Mouse (Mus musculus) ovary, postnatal 36 days (tissue): ENCODE data around the gene Tmem190.
"Not testable (repeated sequence)": the region's sequence is repeated elsewhere in the genome, so short reads cannot be mapped to it uniquely, and the experiment has no call there.

Source experiments
- DNase-seq: peaks from one replicate; pipeline ENCODE4 v3.0.0; 2022; ENCODE audit warnings: low spot score, mixed read lengths

Tmem190 gene

DNA sequence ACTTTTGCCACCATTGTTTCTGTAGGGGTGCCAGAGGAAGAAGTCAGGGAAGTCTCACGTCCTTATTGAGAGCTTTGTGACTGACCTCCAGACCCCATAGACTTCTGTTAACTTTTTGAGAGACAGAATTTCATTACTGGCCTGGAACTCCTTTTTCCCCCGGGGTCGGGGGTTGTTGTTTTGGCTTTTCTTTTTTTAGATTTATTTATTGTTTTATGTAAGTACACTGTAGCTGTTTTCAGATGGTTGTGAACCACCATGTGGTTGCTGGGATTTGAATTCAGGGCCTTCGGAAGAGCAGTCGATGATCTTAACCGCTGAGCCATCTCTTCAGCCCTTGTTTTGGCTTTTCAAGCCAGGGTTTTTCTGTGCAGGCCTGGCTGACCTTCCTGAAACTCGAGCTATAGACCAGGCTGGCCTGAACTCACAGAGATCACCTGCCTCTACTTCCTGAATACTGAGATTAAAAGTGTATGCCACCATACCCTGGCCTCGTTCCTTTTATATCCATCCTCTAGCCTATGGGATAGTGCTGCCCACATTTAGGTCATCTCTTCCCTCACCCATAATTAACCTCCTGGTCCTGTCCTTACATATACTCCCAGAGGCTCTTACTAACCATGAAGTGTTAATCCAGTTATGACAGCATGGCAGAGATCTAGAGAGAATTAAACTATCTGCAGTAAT, 30.5 kb downstream of the Tmem190 start:
- no peak for DNase-seq

DNA sequence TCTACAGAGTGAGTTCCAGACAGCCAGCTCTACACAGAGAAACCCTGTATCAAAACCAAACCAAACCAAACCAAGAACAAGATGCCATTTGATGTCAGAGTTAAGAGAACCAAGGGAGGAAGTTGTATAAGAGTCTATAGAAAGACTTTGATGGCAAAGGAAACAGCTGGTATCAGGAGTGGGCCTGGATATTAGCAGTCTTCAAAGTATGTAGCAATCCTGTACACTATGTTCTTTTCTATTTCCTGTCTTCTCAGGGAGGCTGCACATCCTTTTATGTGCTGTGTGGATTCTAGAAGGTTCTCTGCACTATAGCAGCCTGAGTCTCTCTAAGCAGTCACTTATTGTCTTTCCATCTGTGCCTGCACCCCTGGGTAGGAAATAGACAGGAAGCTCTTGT, 33.8 kb downstream of the Tmem190 start:
- DNase-seq = no peak

DNA sequence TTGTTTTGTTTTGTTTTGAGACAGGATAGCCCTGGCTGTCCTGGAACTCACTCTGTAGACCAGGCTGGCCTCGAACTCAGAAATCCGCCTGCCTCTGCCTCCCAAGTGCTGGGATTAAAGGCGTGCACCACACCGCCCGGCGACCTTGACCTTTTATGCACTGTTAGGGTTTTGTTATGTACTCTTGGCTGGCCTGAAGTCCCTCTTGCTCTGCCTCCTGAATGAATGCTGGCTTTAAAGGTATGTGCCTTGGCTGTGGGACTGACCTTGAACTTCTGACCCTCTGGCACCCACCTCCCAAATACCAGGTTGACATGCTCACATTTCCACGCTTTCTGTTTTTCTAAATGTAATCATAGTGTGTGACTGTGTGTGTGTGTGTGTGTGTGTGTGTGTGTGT, 38.2 kb downstream of the Tmem190 start:
- DNase-seq = not testable (repeated sequence)

DNA sequence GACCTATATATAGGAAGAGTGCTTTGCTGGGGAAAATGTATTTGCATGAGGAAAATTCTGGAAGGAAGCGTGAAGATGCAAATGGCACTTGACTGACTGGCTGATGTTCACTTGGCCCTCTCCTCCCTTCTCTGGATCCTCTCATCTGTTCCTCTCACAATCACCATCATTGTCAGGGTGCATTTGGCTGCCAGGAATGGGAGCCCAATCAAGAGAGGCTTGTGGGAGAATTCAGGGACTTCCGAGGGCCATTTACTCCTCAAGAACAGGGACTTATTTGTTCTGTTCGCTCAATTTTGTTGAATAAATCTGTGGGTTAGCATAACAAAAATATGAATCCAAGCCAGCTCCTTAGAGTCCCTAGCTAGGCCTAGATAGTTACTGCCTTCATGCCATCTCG, 39.0 kb downstream of the Tmem190 start:
- DNase-seq = no peak

DNA sequence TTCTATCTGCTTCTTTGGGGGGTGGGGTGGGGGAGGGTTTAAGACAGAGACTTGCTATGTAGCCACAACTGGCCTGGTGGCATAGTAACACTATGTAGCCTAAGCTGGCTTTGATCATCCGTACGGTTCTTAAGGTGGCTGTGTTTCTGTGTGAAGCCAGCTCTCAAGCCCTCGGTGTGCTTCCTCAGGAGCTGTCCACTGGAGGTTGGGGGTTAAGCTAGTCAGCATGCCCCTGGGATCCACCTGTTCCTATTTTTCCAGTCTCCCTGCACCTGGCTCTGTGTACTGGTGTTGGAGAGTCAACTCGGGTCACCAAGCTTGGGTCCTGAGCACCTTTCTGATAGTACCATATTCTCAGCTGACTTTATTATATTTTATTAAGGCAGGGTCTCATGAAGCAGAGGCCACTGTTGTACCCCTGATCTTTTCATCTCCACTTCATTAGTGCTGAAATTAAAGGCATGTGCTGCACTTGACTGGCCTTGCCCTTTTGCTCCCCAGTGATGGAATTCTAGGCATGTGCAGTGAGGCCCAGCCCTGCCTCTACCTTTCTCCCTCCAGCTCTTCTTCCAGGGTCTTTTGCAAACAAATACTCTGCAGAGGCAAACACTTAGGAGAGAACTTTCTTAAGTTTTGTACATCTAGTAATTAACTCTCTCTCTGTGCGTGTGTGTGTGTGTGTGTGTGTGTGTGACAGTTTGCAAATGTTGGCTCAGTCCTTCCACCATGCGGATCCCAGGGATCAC, 39.6 kb downstream of the Tmem190 start:
- no peak for DNase-seq

DNA sequence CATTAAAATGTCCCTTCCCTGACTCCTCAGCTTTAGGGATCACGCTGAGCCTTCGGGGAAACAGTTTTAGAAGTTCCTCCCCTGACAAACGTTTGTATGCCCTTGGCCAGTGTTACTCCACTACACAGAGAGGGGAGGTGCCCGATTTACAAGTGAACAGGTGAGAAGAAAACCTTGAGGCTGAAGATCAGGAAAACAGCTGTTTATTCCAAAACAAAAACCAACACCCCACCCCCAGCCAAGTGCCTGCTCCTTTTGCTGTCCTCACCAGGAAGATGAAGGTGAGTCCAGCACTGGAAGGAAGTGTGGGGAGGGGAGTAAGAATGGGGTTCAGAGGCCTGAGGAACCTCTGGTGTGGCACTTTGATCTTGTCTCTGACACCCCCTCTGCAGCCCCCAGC, 42.6 kb downstream of the Tmem190 start:
- DNase-seq = no peak

DNA sequence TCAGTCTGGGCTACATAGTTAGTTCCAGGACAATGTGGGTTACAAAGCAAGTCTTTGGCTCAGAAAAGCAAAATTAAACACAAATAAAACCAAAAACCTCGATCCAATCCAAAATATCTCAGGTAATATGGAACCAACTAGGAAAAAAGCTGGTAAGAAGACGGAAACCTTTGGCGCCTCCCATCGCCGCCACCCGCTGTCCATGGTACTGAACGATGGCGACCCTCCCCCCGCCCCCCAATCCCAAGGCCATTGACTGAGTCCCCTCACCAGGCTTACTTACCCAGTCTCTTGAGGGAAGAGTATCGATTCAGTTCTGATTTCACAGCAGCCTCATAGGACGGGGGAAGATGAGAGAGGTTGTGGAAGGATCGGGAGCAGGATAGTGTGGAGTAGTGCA, 47.7 kb downstream of the Tmem190 start:
- no peak for DNase-seq
